Mouse (Mus musculus): Measurements from ENCODE around the gene Rgs7.

- TF ChIP-seq CTCF (IDR thresholded peaks at IDR 0.05; ENCODE audit: borderline replicate concordance, insufficient read depth, low read length) (no peak), POLR2A (IDR thresholded peaks at IDR 0.05; ENCODE audit: low read depth, low read length) (no peak)
Observed at GRCm38 (mm10) chr1:175073500-175074232, 418.6 kb downstream of the Rgs7 start.
